Mouse (Mus musculus): Measurements from ENCODE around the gene Atpaf1.

- no peak for TF ChIP-seq CTCF (IDR thresholded peaks at IDR 0.05; ENCODE audit: extremely low read depth, insufficient read length, insufficient replicate concordance, low read depth, low read length)
- no peak for TF ChIP-seq POLR2A (IDR thresholded peaks at IDR 0.05; ENCODE audit: low read depth, low read length)
Observed at GRCm38 (mm10) chr4:115838196-115838595, 53.6 kb downstream of the Atpaf1 start.

Data from small intestine, adult 2 months (tissue).